Mouse (Mus musculus) liver, embryonic 11.5 days (tissue): Measurements from ENCODE around the gene Dusp2. TPM values are rescaled to one million over a fixed set of nuclear protein-coding genes. Genes with fewer than 3 reads are reported as not detected.

ENCODE experiments used
- polyA plus RNA-seq: library from polyadenylated mRNA; unstranded; fragments of >200 nt; fragmentation: Nextera tagmentation; extraction: Ambion mirVana; gene quantifications from 2 replicates; pipeline ENCODE4 v1.2.1, GENCODE M21; 2014

Gene Dusp2
- polyA plus RNA-seq, 1 experiment from 2014 or later = 8.8 TPM

Other genes starting within 250 kb of the Dusp2 start
- 89.9 and 105 TPM in 2 replicates for gene Ncaph, start 202.2 kb upstream of the Dusp2 start, polyA plus RNA-seq
- 32.1 and 33.4 TPM in 2 replicates for gene Itpripl1, start 192.7 kb upstream of the Dusp2 start, polyA plus RNA-seq
- gene 1810024B03Rik, start 127.9 kb upstream of the Dusp2 start, polyA plus RNA-seq = 2.4 and 2.7 TPM in 2 replicates
- gene Snrnp200, start 127.8 kb upstream of the Dusp2 start, polyA plus RNA-seq = 75.3 and 86.7 TPM in 2 replicates
- gene Ciao1, start 88.3 kb upstream of the Dusp2 start, polyA plus RNA-seq = 72.1 and 72.6 TPM in 2 replicates
- gene Tmem127, start 88.3 kb upstream of the Dusp2 start, polyA plus RNA-seq = 16.9 and 18.2 TPM in 2 replicates
- 88.9 and 99.6 TPM in 2 replicates for gene Stard7, start 65.9 kb upstream of the Dusp2 start, polyA plus RNA-seq
- gene Astl, start 2.5 kb downstream of the Dusp2 start, polyA plus RNA-seq = not detected in 2 replicates
- 20.1 and 20.7 TPM in 2 replicates for gene Adra2b, start 27.0 kb downstream of the Dusp2 start, polyA plus RNA-seq
- gene Gpat2, start 89.0 kb downstream of the Dusp2 start, polyA plus RNA-seq = 0.43 and 0.92 TPM in 2 replicates
- 16.6 and 19.9 TPM in 2 replicates for gene Fahd2a, start 108.4 kb downstream of the Dusp2 start, polyA plus RNA-seq
- 1.3 and 1.4 TPM in 2 replicates for gene Kcnip3, start 185.9 kb downstream of the Dusp2 start, polyA plus RNA-seq
- gene Prom2, start 205.3 kb downstream of the Dusp2 start, polyA plus RNA-seq = 0.23 and 0.25 TPM in 2 replicates